Comparison of ENCODE assay signal across 8 mouse cellular contexts in the genomic region with DNA sequence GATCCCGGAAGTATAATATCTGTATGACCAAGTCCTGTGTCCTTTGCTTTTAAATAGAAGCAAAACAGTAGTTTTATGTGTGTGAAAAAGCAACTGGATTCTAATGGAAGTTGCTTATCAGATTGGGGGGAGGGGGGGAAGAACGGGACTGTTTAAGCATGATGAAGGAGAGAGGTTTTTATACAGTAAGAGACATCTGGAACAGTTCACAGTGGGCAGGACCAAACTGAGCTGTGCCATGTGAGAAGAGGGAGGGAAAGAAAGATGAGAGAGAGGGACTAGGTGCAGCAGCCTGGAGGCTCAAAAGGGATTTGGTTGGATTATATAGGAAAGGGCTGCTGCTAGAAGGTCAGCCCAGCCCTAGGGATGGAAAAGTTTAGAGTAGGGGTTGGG. TPM values are rescaled to one million over a fixed set of nuclear protein-coding genes. Genes with fewer than 3 reads are reported as not detected.
DNase-seq lines count a peak whose midpoint lies in the region; ATAC-seq and TF ChIP-seq lines count a peak whose summit lies in the region.

No protein-coding gene starts in this region.

- no peak for TF ChIP-seq POLR2A in small intestine, adult 2 months (IDR thresholded peaks at IDR 0.05; ENCODE audit: low read depth, low read length)

- peak overlapping the region; percentile 67 for H3K27ac ChIP-seq in heart, embryonic 12.5 days (ENCODE audit: poor library complexity, severe bottlenecking)
- H3K27ac ChIP-seq in ES-E14 (ENCODE audit: insufficient read depth, low read depth, low read length, poor library complexity, severe bottlenecking), result no peak overlapping the region
- H3K27ac ChIP-seq in forebrain, embryonic 10.5 days, result peak overlapping the region; percentile 86
- peak overlapping the region; percentile 57 for H3K27ac ChIP-seq in limb, embryonic 15.5 days
- peak overlapping the region; percentile 54 for H3K27ac ChIP-seq in small intestine, adult 2 months (ENCODE audit: insufficient read depth, low read depth, low read length)

- peak overlapping the region; percentile 93 for H3K4me2 ChIP-seq in heart, embryonic 12.5 days
- peak overlapping the region; percentile 64 for H3K4me2 ChIP-seq in limb, embryonic 15.5 days

- TF ChIP-seq CTCF in small intestine, adult 2 months (IDR thresholded peaks at IDR 0.05; ENCODE audit: extremely low read depth, insufficient read length, insufficient replicate concordance, low read depth, low read length), result no peak

- intact Hi-C loops in left cerebral cortex, postnatal 14 days (cut with DNase I), result no loop called here

- peak; percentile 74 for ATAC-seq in heart, embryonic 12.5 days (ENCODE audit: insufficient number of reproducible peaks, low FRiP score)
- ATAC-seq in limb, embryonic 15.5 days (ENCODE audit: insufficient number of reproducible peaks, low FRiP score, low TSS enrichment, low read depth), result 0 out of 2 replicates have a peak, but pooled peaks have one; percentile 69

- peaks cover 4% of the 10 kb centered on the region; the same call in 1 of the 2 replicates for H3K4me1 ChIP-seq in heart, embryonic 12.5 days (replicated peaks)
- peaks cover 0 to 3% of the 10 kb centered on the region in 2 experiments; a peak in 1 of 4 replicates for H3K4me1 ChIP-seq in ES-E14 (ENCODE audit: control insufficient read depth in 2 of 2, insufficient read depth in 2 of 2, low read length in 2 of 2, poor library complexity in 1 of 2)
- peaks cover 13% of the 10 kb centered on the region for H3K4me1 ChIP-seq in forebrain, embryonic 10.5 days
- peaks cover 5% of the 10 kb centered on the region; the same call in 1 of the 2 replicates for H3K4me1 ChIP-seq in limb, embryonic 15.5 days
- no peaks in the 10 kb centered on the region; the same call in 1 of the 2 replicates for H3K4me1 ChIP-seq in small intestine, adult 2 months (ENCODE audit: control insufficient read depth, insufficient read depth, insufficient read length, low read length)

- H3K27me3 ChIP-seq in heart, embryonic 12.5 days (replicated peaks), result no peaks in the 10 kb centered on the region
- no peaks in the 10 kb centered on the region for H3K27me3 ChIP-seq in forebrain, embryonic 10.5 days (ENCODE audit: poor library complexity, severe bottlenecking)
- H3K27me3 ChIP-seq in limb, embryonic 15.5 days, result no peaks in the 10 kb centered on the region
- no peaks in the 10 kb centered on the region for H3K27me3 ChIP-seq in small intestine, adult 2 months (ENCODE audit: control insufficient read depth, insufficient read depth, low read length)

- H3K9me3 ChIP-seq in heart, embryonic 12.5 days (replicated peaks), result no peaks in the 10 kb centered on the region
- no peaks in the 10 kb centered on the region for H3K9me3 ChIP-seq in ES-E14 (ENCODE audit: control insufficient read depth, insufficient read depth, low read depth, low read length)
- H3K9me3 ChIP-seq in forebrain, embryonic 10.5 days, result no peaks in the 10 kb centered on the region
- H3K9me3 ChIP-seq in limb, embryonic 15.5 days, result no peaks in the 10 kb centered on the region

- 0% methylated on average over 2 of the region's 2 CpGs for WGBS in heart, embryonic 12.5 days
- WGBS in forebrain, embryonic 10.5 days, result 8% methylated on average over 2 of the region's 2 CpGs
- WGBS in limb, embryonic 15.5 days, result 1% methylated on average over 2 of the region's 2 CpGs
- 2% methylated on average over 2 of the region's 2 CpGs for WGBS in small intestine, adult 2 months

- H3K36me3 ChIP-seq in heart, embryonic 12.5 days, result no peaks in the 10 kb centered on the region
- H3K36me3 ChIP-seq in ES-E14 (ENCODE audit: control insufficient read depth, insufficient read depth, low read length, poor library complexity, severe bottlenecking), result no peaks in the 10 kb centered on the region
- H3K36me3 ChIP-seq in forebrain, embryonic 10.5 days (replicated peaks), result 0 out of 2 replicates have a peak, but pooled peaks cover 2% of the 10 kb centered on the region
- H3K36me3 ChIP-seq in limb, embryonic 15.5 days, result no peaks in the 10 kb centered on the region
- H3K36me3 ChIP-seq in small intestine, adult 2 months (ENCODE audit: control insufficient read depth, insufficient read depth, low read length), result no peaks in the 10 kb centered on the region

- peak overlapping the region; percentile 86 for H3K9ac ChIP-seq in heart, embryonic 12.5 days
- peak overlapping the region; percentile 25; the same call in 1 of the 2 replicates for H3K9ac ChIP-seq in ES-E14 (ENCODE audit: insufficient read depth, low read depth, low read length, poor library complexity, severe bottlenecking)
- peak overlapping the region; percentile 52; the same call in 1 of the 2 replicates for H3K9ac ChIP-seq in limb, embryonic 15.5 days

- in situ Hi-C loops in ES-E14 (cut with MboI; ENCODE audit: low sequenced_read_pairs in 2 of 2, unreplicated experiment in 2 of 2), result no loop called here

- H3K4me3 ChIP-seq in heart, embryonic 12.5 days, result peak overlapping the region; percentile 80
- H3K4me3 ChIP-seq in ES-E14 (ENCODE audit: insufficient read depth in 1 of 2, low read depth in 1 of 2, low read length in 2 of 2, poor library complexity in 1 of 2, severe bottlenecking in 1 of 2), result peak overlapping the region; percentile 43 to 88
- peak overlapping the region; percentile 64 for H3K4me3 ChIP-seq in forebrain, embryonic 10.5 days
- H3K4me3 ChIP-seq in limb, embryonic 15.5 days, result peak overlapping the region; percentile 64
- peak overlapping the region; percentile 9; the same call in 1 of the 2 replicates for H3K4me3 ChIP-seq in small intestine, adult 2 months (ENCODE audit: low read depth, low read length)

- no peak for DNase-seq in heart, adult 9 months (ENCODE audit: low spot score in 2 of 2)
- DNase-seq in ES-E14 (ENCODE audit: low read depth, low spot score), result no peak
- no peak for DNase-seq in forebrain, embryonic 10.5 days (ENCODE audit: extremely low spot score, low spot score)
- no peak for DNase-seq in left cerebral cortex, postnatal 14 days (ENCODE audit: low spot score in 2 of 2)
- no peak for DNase-seq in layer of hippocampus, adult 9-11 months

TF ChIP-seq in ES-E14, 5 proteins besides CTCF, POLR2A, EP300 and RAD21:
- TF ChIP-seq CHD2 (IDR thresholded peaks at IDR 0.05; ENCODE audit: low read depth, low read length) (0 out of 2 replicates have a peak, but pooled peaks have one; percentile 18), ZC3H11A (IDR thresholded peaks at IDR 0.05; ENCODE audit: borderline replicate concordance, low read depth, low read length) (no peak)

RNA-seq across cellular contexts. Expression of a gene that starts 0.5 kb away (rescaled TPM):
- polyA plus RNA-seq in heart, embryonic 12.5 days (2016; fragmentation: Nextera tagmentation; extraction: Ambion mirVana), result 18.3 and 18.9 TPM in 2 replicates
- total RNA-seq in ES-E14 (2012; rRNA removed), result 2.9 and 5.3 TPM in 2 replicates
- 10.3 and 11.2 TPM in 2 replicates for polyA plus RNA-seq in forebrain, embryonic 10.5 days (2016; fragmentation: Nextera tagmentation; extraction: Ambion mirVana)
- 14.7 and 15.7 TPM in 2 replicates for polyA plus RNA-seq in limb, embryonic 15.5 days (2015; fragmentation: Nextera tagmentation; extraction: Ambion mirVana)
- 1.7 and 1.8 TPM in 2 replicates for polyA plus RNA-seq in small intestine, adult 2 months (2012; rRNA removed)
- 10 to 100 TPM; 15.5 to 16.5 TPM for total RNA-seq in left cerebral cortex, postnatal 14 days (2021)

RNA-seq across cellular contexts. Expression of a gene that starts 32.5 kb away (rescaled TPM):
- polyA plus RNA-seq in heart, embryonic 12.5 days (2016; fragmentation: Nextera tagmentation; extraction: Ambion mirVana), result 11.4 TPM in 2 replicates
- 10.8 and 12.9 TPM in 2 replicates for total RNA-seq in ES-E14 (2012; rRNA removed)
- 7.8 and 8.4 TPM in 2 replicates for polyA plus RNA-seq in forebrain, embryonic 10.5 days (2016; fragmentation: Nextera tagmentation; extraction: Ambion mirVana)
- polyA plus RNA-seq in limb, embryonic 15.5 days (2015; fragmentation: Nextera tagmentation; extraction: Ambion mirVana), result 10.0 and 12.9 TPM in 2 replicates
- 2.6 and 7.2 TPM in 2 replicates for polyA plus RNA-seq in small intestine, adult 2 months (2012; rRNA removed)
- 10 to 100 TPM; 56.4 to 56.7 TPM for total RNA-seq in left cerebral cortex, postnatal 14 days (2021)

Comparison
In these comparisons a context has a peak if more than half of its experiments do, and no peak if none do; other contexts are left out.
1. H3K4me3 ChIP-seq: peak in every context shown above with its lines; median percentile 80 in heart, embryonic 12.5 days; 66 in ES-E14; 64 in forebrain, embryonic 10.5 days; 64 in limb, embryonic 15.5 days; 9 in small intestine, adult 2 months.
2. H3K9ac ChIP-seq: peak in every context shown above with its lines; median percentile 86 in heart, embryonic 12.5 days; 52 in limb, embryonic 15.5 days; 25 in ES-E14.